Mouse (Mus musculus) myocyte (in vitro differentiated cells): ENCODE measurements around the gene Kptn. TPM values are rescaled to one million over a fixed set of nuclear protein-coding genes. Genes with fewer than 3 reads are reported as not detected.
A peak's percentile ranks its signal among the peaks of the same experiment; 100 is the strongest.

Source experiments
- H3K27me3 ChIP-seq: one replicate; pipeline ENCODE4 v1.6.1; 2011; ENCODE audit not compliant: control insufficient read depth, insufficient read depth, insufficient read length
- H3K36me3 ChIP-seq: one replicate; pipeline ENCODE4 v1.6.1; 2011; ENCODE audit not compliant: control insufficient read depth, insufficient read depth
- H3K4me2 ChIP-seq: one replicate; pipeline ENCODE4 v1.6.1; 2011; ENCODE audit warnings: low read depth, control low read depth
- H3K4me3 ChIP-seq: one replicate; pipeline ENCODE4 v1.5.1; 2011; ENCODE audit warnings: mild to moderate bottlenecking, control low read depth, moderate library complexity
- H3K79me2 ChIP-seq: one replicate; pipeline ENCODE4 v1.6.1; 2011; ENCODE audit not compliant: control insufficient read depth, insufficient read depth
- H3ac ChIP-seq: one replicate; pipeline ENCODE4 v1.6.1; 2011; ENCODE audit not compliant: control insufficient read depth, insufficient read length
- CEBPB ChIP-seq: IDR thresholded peaks from 2 replicates; pipeline ENCODE4 v1.6.1; 2011; ENCODE audit warnings: mild to moderate bottlenecking, moderate library complexity; ENCODE audit not compliant: poor library complexity, insufficient read depth, severe bottlenecking
- E2F4 ChIP-seq: IDR thresholded peaks from one replicate; pipeline ENCODE4 v1.6.1; 2011; ENCODE audit warnings: mild to moderate bottlenecking, control low read depth, moderate library complexity; ENCODE audit not compliant: insufficient read depth
- MAX ChIP-seq: IDR thresholded peaks from one replicate; pipeline ENCODE4 v1.6.1; 2011; ENCODE audit warnings: low read depth, mild to moderate bottlenecking, control low read depth
- MYOD1 ChIP-seq, 3 experiments: IDR thresholded peaks; one replicate each; pipeline ENCODE4 v1.6.1; 2011; ENCODE audit warnings: control low read depth in 2 of 3, low read depth in 2 of 3, mild to moderate bottlenecking in 2 of 3, moderate library complexity in 1 of 3; ENCODE audit not compliant: insufficient read length in 2 of 3, control insufficient read depth in 1 of 3
- MYOG ChIP-seq, 3 experiments: IDR thresholded peaks; one replicate each; pipeline ENCODE4 v1.6.1; 2011; ENCODE audit warnings: control low read depth in 2 of 3, low read depth in 2 of 3, mild to moderate bottlenecking in 2 of 3; ENCODE audit not compliant: insufficient read length in 2 of 3, control insufficient read depth in 1 of 3, insufficient read depth in 1 of 3
- POLR2A ChIP-seq: IDR thresholded peaks from one replicate; pipeline ENCODE4 v1.6.1; 2011; ENCODE audit warnings: low read depth, mild to moderate bottlenecking, control low read depth, moderate library complexity; ENCODE audit not compliant: insufficient read length
- POLR2AphosphoS2 ChIP-seq: IDR thresholded peaks from one replicate; pipeline ENCODE4 v1.6.1; 2011; ENCODE audit warnings: low read depth, control low read depth; ENCODE audit not compliant: insufficient read length
- REST ChIP-seq: IDR thresholded peaks from one replicate; pipeline ENCODE4 v1.6.1; 2011; ENCODE audit warnings: mild to moderate bottlenecking, control low read depth, moderate library complexity; ENCODE audit not compliant: insufficient read depth, insufficient read length
- SRF ChIP-seq: IDR thresholded peaks from one replicate; pipeline ENCODE4 v1.6.1; 2011; ENCODE audit warnings: low read depth; ENCODE audit not compliant: control insufficient read depth, insufficient read length
- TCF12 ChIP-seq: IDR thresholded peaks from one replicate; pipeline ENCODE4 v1.6.1; 2011; ENCODE audit warnings: mild to moderate bottlenecking, control low read depth; ENCODE audit not compliant: poor library complexity, insufficient read depth, severe bottlenecking
- TCF3 ChIP-seq: IDR thresholded peaks from one replicate; pipeline ENCODE4 v1.6.1; 2011; ENCODE audit warnings: low read depth, control low read depth; ENCODE audit not compliant: insufficient read length
- USF1 ChIP-seq: IDR thresholded peaks from one replicate; pipeline ENCODE4 v1.6.1; 2011; ENCODE audit warnings: low read depth, mild to moderate bottlenecking, control low read depth, moderate library complexity
- polyA plus RNA-seq: library from polyadenylated mRNA; unstranded; fragments of >200 nt; fragmentation: generic; extraction: Trizol; gene quantifications from one replicate; pipeline ENCODE4 v1.2.1, GENCODE M21; 2012; ENCODE audit warnings: missing spikeins

The Kptn gene
- polyA plus RNA-seq, 1 experiment, result 16.4 TPM

GRCm38 (mm10) chr7:16116418-16116817, 3.3 kb upstream of the Kptn start:
- H3K4me3 ChIP-seq, result no peak overlapping the region
- no peak overlapping the region for H3ac ChIP-seq
- TF ChIP-seq MYOD1 (IDR thresholded peaks at IDR 0.05; ENCODE audit: control insufficient read depth in 1 of 3, insufficient read length in 2 of 3, low read depth in 2 of 3) (no peak), SRF (no peak), TCF3 (no peak), REST (no peak), POLR2AphosphoS2 (no peak), TCF12 (no peak), USF1 (no peak), MYOG (IDR thresholded peaks at IDR 0.05; ENCODE audit: control insufficient read depth in 1 of 3, insufficient read depth in 1 of 3, insufficient read length in 2 of 3, low read depth in 2 of 3) (no peak), E2F4 (no peak), POLR2A (no peak), MAX (no peak), CEBPB (no peak)
- H3K4me2 ChIP-seq, result no peak overlapping the region
- peaks cover 5% of the 10 kb centered on the region for H3K36me3 ChIP-seq
- H3K27me3 ChIP-seq, result no peaks in the 10 kb centered on the region
- H3K79me2 ChIP-seq, result no peaks in the 10 kb centered on the region

DNA sequence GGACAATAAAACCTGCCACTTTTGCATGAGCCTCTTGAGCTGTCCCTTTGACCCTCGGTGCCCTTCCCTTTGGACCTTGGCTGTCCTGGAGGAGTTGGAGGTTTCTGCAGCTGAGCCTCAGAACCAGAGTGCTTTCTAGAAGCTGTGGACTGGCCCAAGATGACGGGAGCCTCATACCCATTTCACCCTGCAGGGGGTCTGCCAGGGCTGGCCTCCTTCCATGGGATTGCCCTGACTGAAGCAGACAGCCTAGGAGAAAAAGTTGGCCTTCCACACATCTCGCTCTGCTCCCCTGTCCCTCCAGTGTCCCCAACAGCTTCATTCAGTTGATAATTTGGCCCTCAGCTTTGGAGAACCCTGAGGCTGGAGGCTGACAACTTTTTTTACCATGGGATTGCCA, 2.6 kb upstream of the Kptn start:
- TF ChIP-seq TCF3, result no peak
- no peak for TF ChIP-seq MYOD1 (IDR thresholded peaks at IDR 0.05; ENCODE audit: control insufficient read depth in 1 of 3, insufficient read length in 2 of 3, low read depth in 2 of 3)
- TF ChIP-seq REST, result no peak
- no peak for TF ChIP-seq TCF12
- no peak for TF ChIP-seq SRF
- no peak for TF ChIP-seq MAX
- TF ChIP-seq POLR2A, result no peak
- no peak for TF ChIP-seq MYOG (IDR thresholded peaks at IDR 0.05; ENCODE audit: control insufficient read depth in 1 of 3, insufficient read depth in 1 of 3, insufficient read length in 2 of 3, low read depth in 2 of 3)
- TF ChIP-seq CEBPB, result no peak
- no peak for TF ChIP-seq USF1
- TF ChIP-seq E2F4, result no peak
- TF ChIP-seq POLR2AphosphoS2, result no peak
- Histone ChIP-seq H3K36me3 (peaks cover 5% of the 10 kb centered on the region), H3ac (no peak overlapping the region), H3K4me2 (no peak overlapping the region), H3K27me3 (no peaks in the 10 kb centered on the region), H3K4me3 (no peak overlapping the region), H3K79me2 (no peaks in the 10 kb centered on the region)

DNA sequence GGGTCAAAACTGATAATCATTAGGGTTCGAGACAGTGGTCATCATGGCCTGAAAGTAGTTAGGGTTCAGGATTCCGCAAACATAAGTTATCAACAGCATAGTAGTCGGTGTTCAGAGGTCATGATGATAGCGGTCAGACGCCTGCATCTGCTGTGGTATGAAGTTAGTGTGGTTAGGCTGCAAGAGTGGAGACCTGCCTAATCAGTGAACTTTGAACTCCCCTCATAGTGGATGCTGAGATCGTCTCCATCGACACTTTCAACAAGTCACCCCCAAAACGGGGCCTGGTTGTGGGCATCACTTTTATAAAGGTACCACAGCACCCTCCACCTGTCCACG, 536 bp downstream of the Kptn start:
- H3K27me3 ChIP-seq, result no peaks in the 10 kb centered on the region
- H3K36me3 ChIP-seq, result no peaks in the 10 kb centered on the region
- H3ac ChIP-seq, result peak overlapping the region; percentile 30
- peak overlapping the region; percentile 74 for H3K4me2 ChIP-seq
- no peak for TF ChIP-seq POLR2AphosphoS2
- TF ChIP-seq POLR2A, result no peak
- no peak for TF ChIP-seq MAX
- TF ChIP-seq MYOG (IDR thresholded peaks at IDR 0.05; ENCODE audit: control insufficient read depth in 1 of 3, insufficient read depth in 1 of 3, insufficient read length in 2 of 3, low read depth in 2 of 3), result no peak
- no peak for TF ChIP-seq TCF12
- TF ChIP-seq MYOD1 (IDR thresholded peaks at IDR 0.05; ENCODE audit: control insufficient read depth in 1 of 3, insufficient read length in 2 of 3, low read depth in 2 of 3), result no peak
- TF ChIP-seq E2F4, result no peak
- no peak for TF ChIP-seq REST
- no peak for TF ChIP-seq USF1
- TF ChIP-seq SRF, result no peak
- TF ChIP-seq CEBPB, result no peak
- no peak for TF ChIP-seq TCF3
- H3K79me2 ChIP-seq, result no peaks in the 10 kb centered on the region
- peak overlapping the region; percentile 52 for H3K4me3 ChIP-seq

DNA sequence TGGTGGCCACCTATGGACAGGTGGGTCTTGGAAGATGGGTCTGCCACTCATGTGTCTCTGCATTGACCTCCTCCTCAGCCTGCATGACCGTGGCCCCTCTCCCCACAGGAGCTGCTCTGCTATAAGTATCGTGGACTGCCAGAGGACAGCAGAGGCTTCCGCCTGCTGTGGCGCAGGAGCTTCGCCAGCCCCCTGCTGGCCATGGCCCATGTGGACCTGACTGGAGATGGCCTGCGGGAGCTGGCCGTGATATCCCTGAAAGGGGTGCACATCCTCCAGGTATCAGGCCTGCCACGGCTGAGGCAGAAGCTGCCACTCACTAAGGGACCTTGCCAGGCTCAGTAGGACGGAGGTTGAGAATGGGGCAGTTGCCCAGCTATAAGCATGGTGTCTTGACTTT, 6.1 kb downstream of the Kptn start:
- no peaks in the 10 kb centered on the region for H3K36me3 ChIP-seq
- peaks cover 7% of the 10 kb centered on the region for H3K27me3 ChIP-seq
- H3K4me2 ChIP-seq, result no peak overlapping the region
- no peak for TF ChIP-seq MYOG (IDR thresholded peaks at IDR 0.05; ENCODE audit: control insufficient read depth in 1 of 3, insufficient read depth in 1 of 3, insufficient read length in 2 of 3, low read depth in 2 of 3)
- no peak for TF ChIP-seq E2F4
- no peak for TF ChIP-seq REST
- TF ChIP-seq MAX, result no peak
- no peak for TF ChIP-seq POLR2A
- no peak for TF ChIP-seq TCF12
- no peak for TF ChIP-seq POLR2AphosphoS2
- TF ChIP-seq TCF3, result no peak
- no peak for TF ChIP-seq SRF
- no peak for TF ChIP-seq CEBPB
- TF ChIP-seq MYOD1 (IDR thresholded peaks at IDR 0.05; ENCODE audit: control insufficient read depth in 1 of 3, insufficient read length in 2 of 3, low read depth in 2 of 3), result no peak
- no peak for TF ChIP-seq USF1
- no peaks in the 10 kb centered on the region for H3K79me2 ChIP-seq
- no peak overlapping the region for H3ac ChIP-seq
- H3K4me3 ChIP-seq, result no peak overlapping the region

- no peak overlapping the region for H3ac ChIP-seq
- peaks cover 28% of the 10 kb centered on the region for H3K27me3 ChIP-seq
- H3K4me3 ChIP-seq, result no peak overlapping the region
- H3K36me3 ChIP-seq, result no peaks in the 10 kb centered on the region
- no peaks in the 10 kb centered on the region for H3K79me2 ChIP-seq
- no peak overlapping the region for H3K4me2 ChIP-seq
- TF ChIP-seq CEBPB (no peak), TCF3 (no peak), POLR2A (no peak), TCF12 (no peak), MYOD1 (IDR thresholded peaks at IDR 0.05; ENCODE audit: control insufficient read depth in 1 of 3, insufficient read length in 2 of 3, low read depth in 2 of 3) (no peak), MYOG (IDR thresholded peaks at IDR 0.05; ENCODE audit: control insufficient read depth in 1 of 3, insufficient read depth in 1 of 3, insufficient read length in 2 of 3, low read depth in 2 of 3) (no peak), POLR2AphosphoS2 (no peak), MAX (no peak), SRF (no peak), E2F4 (no peak), REST (no peak), USF1 (no peak)
These were observed 8.6 kb downstream of the Kptn start for GRCm38 (mm10) chr7:16128344-16128743.
